Mouse (Mus musculus) forebrain, embryonic 15.5 days (tissue): ENCODE data around the gene Znhit3. TPM values are rescaled to one million over a fixed set of nuclear protein-coding genes. Genes with fewer than 3 reads are reported as not detected.
A peak's percentile ranks its signal among the peaks of the same experiment; 100 is the strongest.

Experiments
- ATAC-seq: fragments of 200-750 bp; cut with Nextera tagmentation; replicated peaks from 2 replicates; pipeline ENCODE4 v1.8.0; 2017; ENCODE audit warnings: mild to moderate bottlenecking, moderate TSS enrichment, moderate library complexity
- H3K27ac ChIP-seq: fragments of 300-500 bp; sonication (generic); replicated peaks from 2 replicates; pipeline ENCODE4 v1.5.1; 2015; ENCODE audit warnings: mild to moderate bottlenecking, inconsistent platforms
- H3K27me3 ChIP-seq: fragments of 300-500 bp; sonication (generic); 2 replicates; pipeline ENCODE4 v1.6.1; 2015; ENCODE audit warnings: inconsistent platforms
- H3K36me3 ChIP-seq: fragments of 300-500 bp; sonication (generic); 2 replicates; pipeline ENCODE4 v1.6.1; 2015; ENCODE audit warnings: mild to moderate bottlenecking, inconsistent platforms
- H3K4me1 ChIP-seq: fragments of 300-500 bp; sonication (generic); 2 replicates; pipeline ENCODE4 v1.6.1; 2015; ENCODE audit warnings: inconsistent platforms
- H3K4me2 ChIP-seq: fragments of 300-500 bp; sonication (generic); replicated peaks from 2 replicates; pipeline ENCODE4 v1.6.1; 2015; ENCODE audit warnings: mild to moderate bottlenecking, inconsistent platforms
- H3K4me3 ChIP-seq: fragments of 300-500 bp; sonication (generic); 2 replicates; pipeline ENCODE4 v1.5.1; 2015; ENCODE audit warnings: mild to moderate bottlenecking, inconsistent platforms
- H3K9ac ChIP-seq: fragments of 300-500 bp; sonication (generic); replicated peaks from 2 replicates; pipeline ENCODE4 v1.6.1; 2015; ENCODE audit warnings: mild to moderate bottlenecking, inconsistent platforms
- H3K9me3 ChIP-seq: fragments of 300-500 bp; sonication (generic); 2 replicates; pipeline ENCODE4 v1.6.1; 2016; ENCODE audit warnings: inconsistent platforms
- WGBS: fragments of 180-500 bp; shearing (Covaris S2); methylation state at CpG from one replicate; pipeline ENCODE4 v1.1.7; 2015; ENCODE audit warnings: mixed read lengths; 5-methylcytosine and 5-hydroxymethylcytosine counted together
- polyA plus RNA-seq: library from polyadenylated mRNA; unstranded; fragments of >200 nt; fragmentation: Nextera tagmentation; extraction: Ambion mirVana; gene quantifications from 2 replicates; pipeline ENCODE4 v1.2.1, GENCODE M21; 2015

Znhit3 gene
- polyA plus RNA-seq, 1 experiment from 2014 or later, result 61.7 TPM

DNA sequence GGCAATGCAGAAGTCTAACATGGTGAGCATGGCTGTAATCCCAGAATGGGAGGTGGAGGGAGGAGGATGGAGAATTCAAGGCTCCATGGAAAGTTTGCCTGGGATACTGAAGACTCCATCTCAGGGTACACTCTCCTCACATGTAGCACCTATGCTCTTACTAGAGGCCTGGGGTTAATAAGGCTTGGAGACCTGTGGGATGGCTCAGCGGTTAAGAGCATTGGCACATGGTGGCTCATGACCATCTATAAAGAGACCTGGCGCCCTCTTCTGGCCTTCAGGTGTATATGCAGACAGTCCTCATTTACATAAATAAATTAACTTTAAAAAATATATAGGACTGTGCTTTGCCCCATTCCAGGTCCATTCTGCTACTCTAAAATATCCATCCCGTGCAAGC, 3.1 kb upstream of the Znhit3 start:
- Histone ChIP-seq H3K27ac (no peak overlapping the region), H3K4me1 (peaks cover 20% of the 10 kb centered on the region), H3K9me3 (no peaks in the 10 kb centered on the region), H3K27me3 (no peaks in the 10 kb centered on the region), H3K4me3 (no peak overlapping the region), H3K4me2 (no peak overlapping the region), H3K36me3 (no peaks in the 10 kb centered on the region), H3K9ac (no peak overlapping the region)
- ATAC-seq, result no peak
- 41% methylated on average over 3 of the region's 3 CpGs for WGBS

DNA sequence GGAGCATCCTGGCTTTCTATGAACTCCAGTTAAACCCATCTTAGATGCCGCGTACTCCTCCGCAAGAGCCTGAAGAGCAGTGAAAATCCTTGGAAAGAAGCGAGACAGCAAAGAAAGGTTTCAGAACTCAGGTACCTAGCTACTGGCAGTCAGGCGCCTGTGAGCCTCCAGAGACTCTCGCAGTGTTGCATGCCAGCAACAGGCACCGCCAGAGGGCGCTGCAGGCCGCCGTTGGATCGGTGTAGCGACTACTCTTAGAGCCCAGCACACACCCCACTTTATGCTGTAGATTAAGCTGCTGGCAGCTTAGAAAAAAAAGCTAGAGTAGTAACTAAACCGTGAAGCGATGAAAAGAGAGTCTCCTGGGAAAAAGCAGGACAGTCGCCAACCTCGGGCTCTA, 2.3 kb upstream of the Znhit3 start:
- Histone ChIP-seq H3K9me3 (no peaks in the 10 kb centered on the region), H3K27me3 (no peaks in the 10 kb centered on the region), H3K36me3 (peaks cover 5% of the 10 kb centered on the region; the same call in 1 of the 2 replicates), H3K4me3 (no peak overlapping the region), H3K4me1 (peaks cover 23% of the 10 kb centered on the region), H3K27ac (no peak overlapping the region), H3K4me2 (no peak overlapping the region; the same call in 1 of the 2 replicates), H3K9ac (no peak overlapping the region)
- WGBS, result 4% methylated on average over 16 of the region's 16 CpGs
- peak; percentile 73; the same call in 1 of the 2 replicates for ATAC-seq

DNA sequence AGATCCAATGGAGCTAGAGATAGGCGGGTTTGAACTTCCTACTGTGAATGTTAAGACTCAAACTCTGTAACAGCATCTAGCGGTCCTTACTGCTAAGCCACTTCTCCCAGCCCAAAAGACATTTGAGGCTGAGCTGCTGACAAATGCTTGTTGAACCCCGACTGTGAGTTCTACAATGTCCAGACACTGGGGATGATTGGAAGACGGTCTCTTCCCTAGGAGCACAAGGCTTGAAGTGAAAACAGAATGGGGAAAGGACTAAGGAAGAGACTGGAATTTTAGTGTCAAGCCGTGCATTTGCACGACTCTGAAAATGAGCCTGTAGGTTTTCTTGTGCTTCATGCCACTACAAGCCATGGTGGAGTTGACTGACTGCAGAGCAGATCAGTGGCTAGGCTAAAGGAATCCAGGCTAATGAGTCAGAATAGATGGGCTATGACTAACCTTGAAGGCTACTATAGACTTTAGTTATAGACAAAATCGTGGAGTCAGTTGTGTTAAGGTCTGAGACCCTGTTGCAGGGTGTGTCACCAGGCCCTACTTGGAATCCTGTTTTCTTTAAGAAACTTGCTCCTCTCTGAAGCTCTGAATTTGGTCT, 636 bp upstream of the Znhit3 start:
- no peaks in the 10 kb centered on the region for H3K27me3 ChIP-seq
- ATAC-seq, result no peak
- peak overlapping the region; percentile 80 for H3K4me3 ChIP-seq
- H3K36me3 ChIP-seq, result peaks cover 17% of the 10 kb centered on the region
- 59% methylated on average over 7 of the region's 7 CpGs for WGBS
- H3K4me1 ChIP-seq, result peaks cover 23% of the 10 kb centered on the region
- H3K9ac ChIP-seq, result peak overlapping the region; percentile 44
- H3K27ac ChIP-seq, result no peak overlapping the region
- peak overlapping the region; percentile 42 for H3K4me2 ChIP-seq
- no peaks in the 10 kb centered on the region for H3K9me3 ChIP-seq

DNA sequence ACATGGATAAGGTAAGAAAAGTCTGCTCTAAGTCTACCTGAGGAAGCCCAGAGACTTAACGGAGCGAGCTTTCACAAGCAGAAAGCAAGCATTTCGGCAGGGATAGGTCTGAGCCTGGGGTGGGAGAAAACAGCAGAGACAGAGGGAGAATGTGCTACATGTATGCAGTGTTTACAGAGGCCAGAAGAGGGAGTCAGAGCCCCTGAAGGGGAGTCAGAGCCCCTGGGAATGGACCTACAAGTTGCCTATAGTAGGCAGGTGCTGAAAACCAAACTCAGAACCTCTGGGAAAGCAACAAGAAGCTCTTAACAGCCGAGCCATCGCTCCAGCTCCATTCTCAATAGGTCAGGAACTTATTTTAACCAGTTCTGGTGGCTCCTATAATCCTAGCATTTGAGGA, 1.5 kb downstream of the Znhit3 start:
- no peak overlapping the region for H3K9ac ChIP-seq
- H3K4me3 ChIP-seq, result no peak overlapping the region
- no peak for ATAC-seq
- H3K4me1 ChIP-seq, result peaks cover 23% of the 10 kb centered on the region
- H3K27me3 ChIP-seq, result no peaks in the 10 kb centered on the region
- H3K4me2 ChIP-seq, result no peak overlapping the region
- H3K27ac ChIP-seq, result no peak overlapping the region
- peaks cover 36% of the 10 kb centered on the region for H3K36me3 ChIP-seq
- no peaks in the 10 kb centered on the region for H3K9me3 ChIP-seq
- 82% methylated on average over 5 of the region's 5 CpGs for WGBS

DNA sequence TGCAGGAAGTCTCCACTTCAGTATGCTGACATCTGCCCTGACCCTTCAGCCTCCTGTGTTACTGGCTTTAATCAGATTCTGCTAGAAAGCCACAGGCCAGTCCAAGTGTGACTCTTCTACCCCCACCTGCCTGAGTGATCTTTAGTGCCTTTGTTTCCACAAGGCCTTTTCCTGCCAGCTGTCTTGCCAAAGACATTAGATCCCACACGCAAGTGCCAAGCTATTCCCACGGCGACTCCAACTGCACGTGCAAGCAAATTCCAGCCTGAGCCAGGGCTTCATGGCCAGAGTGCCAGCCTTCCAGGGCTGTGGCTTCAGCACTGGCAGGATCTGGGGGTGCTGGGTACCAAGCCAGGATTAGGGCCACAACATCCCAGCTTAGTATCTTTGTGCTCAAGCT, 5.8 kb downstream of the Znhit3 start:
- no peak overlapping the region for H3K27ac ChIP-seq
- no peak for ATAC-seq
- 68% methylated on average over 4 of the region's 4 CpGs for WGBS
- peaks cover 14% of the 10 kb centered on the region for H3K4me1 ChIP-seq
- no peak overlapping the region for H3K4me3 ChIP-seq
- no peaks in the 10 kb centered on the region for H3K27me3 ChIP-seq
- H3K9ac ChIP-seq, result no peak overlapping the region
- peaks cover 69% of the 10 kb centered on the region for H3K36me3 ChIP-seq
- no peak overlapping the region for H3K4me2 ChIP-seq
- no peaks in the 10 kb centered on the region for H3K9me3 ChIP-seq

DNA sequence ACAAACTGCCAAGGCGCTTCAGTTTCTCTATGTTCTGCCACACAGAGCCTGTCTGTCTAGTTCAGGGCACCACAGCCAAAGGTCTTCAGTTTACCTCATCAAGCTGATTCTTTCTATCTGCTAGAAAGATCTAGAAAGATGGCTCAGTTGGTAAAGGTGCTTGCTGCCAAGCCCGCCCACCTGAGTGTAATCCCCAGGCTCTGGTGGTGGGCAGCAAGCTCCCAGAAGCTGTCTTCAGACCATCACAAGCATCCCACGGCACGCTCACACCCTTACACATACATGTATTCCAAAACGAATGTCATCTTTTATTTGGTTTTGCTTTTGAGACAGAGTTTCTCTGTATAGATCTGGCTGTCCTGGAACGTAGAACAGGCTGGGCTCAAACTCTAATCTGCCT, 7.7 kb downstream of the Znhit3 start:
- no peak for ATAC-seq
- H3K27me3 ChIP-seq, result no peaks in the 10 kb centered on the region
- no peak overlapping the region for H3K4me2 ChIP-seq
- peaks cover 77% of the 10 kb centered on the region for H3K36me3 ChIP-seq
- H3K9ac ChIP-seq, result no peak overlapping the region
- WGBS, result 96% methylated on average over 6 of the region's 6 CpGs
- H3K27ac ChIP-seq, result no peak overlapping the region
- no peaks in the 10 kb centered on the region for H3K4me1 ChIP-seq
- H3K9me3 ChIP-seq, result no peaks in the 10 kb centered on the region
- no peak overlapping the region for H3K4me3 ChIP-seq

DNA sequence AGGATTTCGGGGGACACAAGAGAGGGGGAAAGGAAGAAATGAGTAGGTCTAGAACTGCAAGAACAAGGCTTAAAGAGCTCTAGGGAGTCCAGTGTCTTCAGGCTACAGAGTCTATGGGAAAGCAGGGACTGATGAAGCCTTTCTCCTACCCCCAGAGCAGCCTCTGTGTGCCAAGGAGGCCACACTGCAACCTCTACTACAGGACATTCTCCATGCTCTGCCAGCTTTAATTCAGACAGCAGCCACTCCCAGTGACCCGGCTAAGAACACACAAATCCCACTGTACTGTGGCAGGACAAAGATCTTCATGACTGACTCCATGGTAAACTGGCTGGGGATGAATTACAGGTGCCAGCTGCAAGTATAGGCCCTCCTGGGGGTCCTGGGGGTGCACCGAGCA, 9.1 kb downstream of the Znhit3 start:
- Histone ChIP-seq H3K36me3 (peaks cover 78% of the 10 kb centered on the region), H3K27ac (no peak overlapping the region), H3K4me1 (no peaks in the 10 kb centered on the region), H3K9me3 (no peaks in the 10 kb centered on the region), H3K9ac (no peak overlapping the region), H3K27me3 (no peaks in the 10 kb centered on the region), H3K4me2 (no peak overlapping the region), H3K4me3 (no peak overlapping the region)
- WGBS, result 83% methylated on average over 3 of the region's 3 CpGs
- ATAC-seq, result no peak

DNA sequence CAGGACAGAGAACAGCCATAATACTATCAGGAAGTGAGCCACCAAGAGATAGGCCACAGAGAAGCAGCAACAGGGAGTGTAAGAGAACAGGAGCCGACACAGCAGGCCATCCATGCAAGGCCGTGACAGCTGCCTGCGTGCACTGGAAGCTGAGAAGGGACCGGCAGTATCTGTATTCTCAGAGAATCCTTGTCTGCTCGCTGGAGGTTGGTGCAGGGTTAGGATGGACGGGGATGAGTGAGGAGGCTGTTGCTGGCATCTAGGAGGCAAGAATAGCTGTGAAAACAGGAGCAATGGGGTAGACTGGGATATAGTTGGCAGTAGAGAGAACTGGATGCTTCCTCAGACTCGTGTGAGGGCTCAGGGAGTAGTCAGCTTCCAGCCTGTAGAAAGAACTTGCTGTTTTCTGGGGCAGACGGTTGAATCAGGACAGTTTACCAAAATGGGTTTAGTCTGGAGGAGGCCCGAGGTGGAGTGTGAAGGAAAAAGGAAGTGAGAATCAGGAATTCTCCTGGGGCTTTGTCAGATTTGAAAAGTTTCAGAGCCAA, 11.5 kb downstream of the Znhit3 start:
- H3K4me2 ChIP-seq, result no peak overlapping the region
- H3K36me3 ChIP-seq, result peaks cover 70% of the 10 kb centered on the region
- H3K9ac ChIP-seq, result no peak overlapping the region
- H3K4me3 ChIP-seq, result no peak overlapping the region
- no peaks in the 10 kb centered on the region for H3K27me3 ChIP-seq
- ATAC-seq, result no peak
- H3K4me1 ChIP-seq, result no peaks in the 10 kb centered on the region
- H3K9me3 ChIP-seq, result no peaks in the 10 kb centered on the region
- 90% methylated on average over 9 of the region's 9 CpGs for WGBS
- H3K27ac ChIP-seq, result no peak overlapping the region

DNA sequence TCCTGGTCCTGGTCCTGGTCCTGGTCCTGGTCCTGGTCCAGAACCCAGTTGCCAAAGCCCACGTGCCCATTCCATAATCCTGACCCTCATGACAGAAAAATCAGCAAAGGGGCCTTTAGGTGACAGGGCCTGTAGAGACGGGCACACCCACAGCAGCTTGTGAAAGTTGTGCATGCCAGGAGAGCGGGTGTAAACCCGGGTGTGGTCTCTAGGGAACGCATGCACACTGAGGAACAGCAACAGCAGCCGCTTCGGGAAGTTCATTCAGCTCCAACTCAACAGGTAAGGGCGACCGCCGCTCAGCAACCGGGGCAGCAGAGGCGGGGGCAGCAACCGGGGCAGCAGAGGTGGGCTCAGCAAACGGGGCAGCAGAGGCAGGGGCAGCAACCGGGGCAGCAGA, 23.1 kb downstream of the Znhit3 start:
- Histone ChIP-seq H3K4me2 (no peak overlapping the region), H3K4me1 (no peaks in the 10 kb centered on the region), H3K4me3 (no peak overlapping the region), H3K27me3 (no peaks in the 10 kb centered on the region), H3K9me3 (no peaks in the 10 kb centered on the region), H3K27ac (no peak overlapping the region), H3K9ac (no peak overlapping the region), H3K36me3 (peaks cover 40% of the 10 kb centered on the region)
- WGBS, result 93% methylated on average over 15 of the region's 15 CpGs
- ATAC-seq, result no peak

DNA sequence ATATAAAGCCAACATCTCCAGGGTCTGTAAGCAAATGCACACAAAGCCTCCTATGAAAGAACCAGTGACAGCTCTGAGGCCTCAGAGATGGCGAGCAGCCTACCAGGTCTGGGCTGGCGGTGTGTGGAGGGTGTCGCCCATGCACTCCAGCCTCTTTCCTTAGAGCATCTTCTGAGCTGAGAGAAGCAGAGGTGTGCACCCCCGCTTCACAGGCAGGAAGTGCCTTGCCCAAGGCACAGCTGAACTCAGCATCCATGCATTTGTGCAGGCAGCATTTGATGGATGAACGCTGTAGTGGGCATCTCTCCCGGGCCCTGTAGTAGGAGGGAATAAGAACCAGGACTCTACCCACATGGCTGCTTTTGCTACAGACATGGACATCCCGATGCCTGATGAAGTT, 24.5 kb downstream of the Znhit3 start:
- Histone ChIP-seq H3K36me3 (peaks cover 40% of the 10 kb centered on the region), H3K9ac (no peak overlapping the region), H3K27me3 (no peaks in the 10 kb centered on the region), H3K27ac (no peak overlapping the region), H3K4me1 (no peaks in the 10 kb centered on the region), H3K9me3 (no peaks in the 10 kb centered on the region), H3K4me3 (no peak overlapping the region), H3K4me2 (no peak overlapping the region)
- ATAC-seq, result no peak
- WGBS, result 94% methylated on average over 7 of the region's 7 CpGs

DNA sequence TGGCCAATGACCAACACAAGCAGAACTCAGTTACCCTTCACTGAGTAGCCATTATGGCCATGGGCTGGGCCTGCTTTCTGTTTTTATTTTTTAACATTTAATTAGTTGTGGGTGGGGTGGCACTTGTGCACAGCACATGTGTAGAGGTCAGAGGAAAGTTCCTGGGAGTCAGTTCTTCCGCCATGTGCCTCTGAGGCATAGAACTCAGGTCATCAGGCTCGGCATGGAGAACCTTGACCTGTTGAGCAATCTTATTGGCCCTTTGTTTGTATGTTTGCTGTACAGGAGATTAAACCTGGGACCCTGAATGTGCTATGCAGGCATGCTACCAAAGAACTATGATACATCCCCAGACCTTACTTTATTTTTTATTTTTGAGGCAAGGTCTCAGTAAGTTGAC, 26.7 kb downstream of the Znhit3 start:
- 96% methylated on average over 2 of the region's 2 CpGs for WGBS
- H3K4me1 ChIP-seq, result no peaks in the 10 kb centered on the region
- H3K4me3 ChIP-seq, result no peak overlapping the region
- no peak for ATAC-seq
- H3K4me2 ChIP-seq, result no peak overlapping the region
- H3K9ac ChIP-seq, result no peak overlapping the region
- no peaks in the 10 kb centered on the region for H3K27me3 ChIP-seq
- no peak overlapping the region for H3K27ac ChIP-seq
- H3K36me3 ChIP-seq, result peaks cover 51% of the 10 kb centered on the region
- no peaks in the 10 kb centered on the region for H3K9me3 ChIP-seq

DNA sequence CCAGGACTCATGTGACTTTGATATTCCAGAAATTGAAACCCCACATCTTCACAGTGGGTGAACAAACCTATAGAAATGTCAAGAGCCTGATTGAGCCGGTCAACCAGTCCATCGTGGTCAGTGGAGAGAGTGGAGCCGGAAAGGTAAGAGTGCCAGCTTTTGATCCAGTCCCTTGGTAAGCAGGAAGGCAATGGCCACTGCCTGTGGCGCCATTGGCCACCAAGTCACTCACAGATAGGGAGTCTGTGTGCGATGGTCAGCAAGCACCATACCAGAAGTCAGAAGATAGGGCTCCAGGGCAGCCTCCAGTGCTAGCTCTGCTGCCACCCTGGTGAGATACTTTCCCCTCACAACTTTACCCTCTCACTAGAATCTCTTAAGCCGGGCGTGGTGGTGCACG, 28.1 kb downstream of the Znhit3 start:
- WGBS, result 95% methylated on average over 8 of the region's 8 CpGs
- ATAC-seq, result no peak
- Histone ChIP-seq H3K4me1 (no peaks in the 10 kb centered on the region), H3K9me3 (no peaks in the 10 kb centered on the region), H3K27ac (no peak overlapping the region), H3K27me3 (no peaks in the 10 kb centered on the region), H3K4me3 (no peak overlapping the region), H3K9ac (no peak overlapping the region), H3K36me3 (peaks cover 55% of the 10 kb centered on the region), H3K4me2 (no peak overlapping the region)
